Mouse (Mus musculus) layer of hippocampus, postnatal 10 days (tissue): Measurements from ENCODE around the gene Pnpt1. TPM values are rescaled to one million over a fixed set of nuclear protein-coding genes. Genes with fewer than 3 reads are reported as not detected.

ENCODE experiments used
- DNase-seq, 2 experiments: peaks; one replicate each; pipeline ENCODE4 v3.0.0; 2021; ENCODE audit warnings: low spot score in 2 of 2
- long read RNA-seq: library from polyadenylated mRNA; stranded (forward); transcript quantifications from one replicate; pipeline ENCODE4 v2.0.0, GENCODE M21; 2023
- total RNA-seq, 2 experiments: library from RNA; stranded (reverse); gene quantifications; 2 replicates each; pipeline ENCODE4 v1.2.3; 2021

Pnpt1 gene
- 10 to 100 TPM; 26.8 to 31.2 TPM for total RNA-seq
- long read RNA-seq, transcript Pnpt1-201 (28 exons, 2,707 nt): major isoform, 19 of 32 reads
- long read RNA-seq, partial matches to known transcripts: 6 of 32 reads
- long read RNA-seq, other reads (novel, unspliced or antisense): 7 of 32 reads

- peak; percentile 88 to 90 for DNase-seq
Observed at GRCm38 (mm10) chr11:29130385-29131355, at the start of gene Pnpt1. Gene Pnpt1 (plus strand): TSS chr11:29130744.

GRCm38 (mm10) chr11:29092403-29092802 is 38.1 kb upstream of the Pnpt1 start:
- peak in 1 of 2 experiments; percentile 9 for DNase-seq

- no peak for DNase-seq
Observed at GRCm38 (mm10) chr11:29098926-29099325, 31.6 kb upstream of the Pnpt1 start.

- no peak for DNase-seq
Observed at GRCm38 (mm10) chr11:29129862-29130384, 621 bp upstream of the Pnpt1 start.

GRCm38 (mm10) chr11:29140671-29141070 is 10.1 kb downstream of the Pnpt1 start:
- no peak for DNase-seq

GRCm38 (mm10) chr11:29148901-29149300 is 18.4 kb downstream of the Pnpt1 start:
- DNase-seq: no peak

- DNase-seq: no peak
Observed at GRCm38 (mm10) chr11:29163569-29163968, 33.0 kb downstream of the Pnpt1 start.

- DNase-seq: peak in 1 of 2 experiments; percentile 48
Observed at GRCm38 (mm10) chr11:29171959-29172391, 41.4 kb downstream of the Pnpt1 start.

- peak; percentile 93 to 96 for DNase-seq
Observed at GRCm38 (mm10) chr11:29172563-29173124, 42.1 kb downstream of the Pnpt1 start, which contains the start of gene Ppp4r3b. Gene Ppp4r3b (plus strand): TSS chr11:29172890.

- DNase-seq: peak; percentile 66 to 67
Observed at GRCm38 (mm10) chr11:29173125-29173631, 42.6 kb downstream of the Pnpt1 start.

GRCm38 (mm10) chr11:29173706-29174436 is 43.3 kb downstream of the Pnpt1 start:
- DNase-seq: no peak

GRCm38 (mm10) chr11:29179319-29179718 is 48.8 kb downstream of the Pnpt1 start:
- DNase-seq: no peak

- peak; percentile 30 to 46 for DNase-seq
Observed at GRCm38 (mm10) chr11:29180657-29181056, 50.1 kb downstream of the Pnpt1 start.

- no peak for DNase-seq
Observed at GRCm38 (mm10) chr11:29181751-29182150, 51.2 kb downstream of the Pnpt1 start.

GRCm38 (mm10) chr11:29188981-29189380 is 58.4 kb downstream of the Pnpt1 start:
- no peak for DNase-seq

GRCm38 (mm10) chr11:29203653-29204052 is 73.1 kb downstream of the Pnpt1 start:
- no peak for DNase-seq

GRCm38 (mm10) chr11:29209774-29210173 is 79.2 kb downstream of the Pnpt1 start:
- DNase-seq: no peak
